Mouse (Mus musculus): ENCODE data around the gene BC030867. TPM values are rescaled to one million over a fixed set of nuclear protein-coding genes. Genes with fewer than 3 reads are reported as not detected.

The BC030867 gene
- polyA plus RNA-seq, 1 experiment from 2014 or later: 17.9 TPM

- WGBS: 46% methylated on average over 5 of the region's 5 CpGs
- H3K27ac ChIP-seq (ENCODE audit: low read depth, low read length): no peak overlapping the region
- no peak for ATAC-seq (ENCODE audit: insufficient read depth, low FRiP score, low TSS enrichment)
- H3K27me3 ChIP-seq (ENCODE audit: control insufficient read depth, insufficient read depth, low read length): no peaks in the 10 kb centered on the region
- H3K4me3 ChIP-seq (ENCODE audit: low read depth, low read length): no peak overlapping the region
- no peak overlapping the region for H3K4me2 ChIP-seq (ENCODE audit: low read depth)
- peaks cover 7% of the 10 kb centered on the region for H3K36me3 ChIP-seq (ENCODE audit: control insufficient read depth, insufficient read depth, low read length)
- H3K4me1 ChIP-seq (ENCODE audit: control insufficient read depth, insufficient read depth, low read length): peaks cover 38% of the 10 kb centered on the region
- DNase-seq (ENCODE audit: low spot score): no peak
- no peaks in the 10 kb centered on the region for H3K9me3 ChIP-seq (ENCODE audit: control insufficient read depth, low read length)
- H3K9ac ChIP-seq (ENCODE audit: low read length): no peak overlapping the region
Observed at GRCm38 (mm10) chr11:102211011-102211410, 37.7 kb upstream of the BC030867 start.

DNA sequence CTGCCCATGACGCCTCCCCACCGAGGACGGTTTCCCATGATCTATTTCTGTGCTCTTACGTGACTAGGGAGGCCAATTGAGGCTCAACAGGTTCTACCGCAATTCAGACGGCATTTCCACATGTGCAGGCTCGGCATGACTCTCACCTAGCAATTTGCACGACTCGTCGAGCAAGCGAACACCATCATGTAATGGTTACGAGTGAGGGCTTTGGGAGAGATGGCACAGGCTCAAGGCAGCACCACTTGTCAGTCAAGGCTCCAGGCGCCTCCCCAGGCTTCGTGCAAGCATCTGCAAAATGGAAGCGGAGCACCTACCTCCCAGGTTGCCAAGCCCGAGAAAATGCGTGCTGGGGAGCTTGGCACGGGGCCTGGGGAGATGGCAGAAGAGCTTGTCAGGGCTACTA, 36.7 kb upstream of the BC030867 start:
- Histone ChIP-seq H3K4me3 (ENCODE audit: low read depth, low read length) (no peak overlapping the region), H3K4me2 (ENCODE audit: low read depth) (no peak overlapping the region), H3K4me1 (ENCODE audit: control insufficient read depth, insufficient read depth, low read length) (peaks cover 38% of the 10 kb centered on the region), H3K27ac (ENCODE audit: low read depth, low read length) (no peak overlapping the region), H3K36me3 (ENCODE audit: control insufficient read depth, insufficient read depth, low read length) (peaks cover 3% of the 10 kb centered on the region; the same call in 1 of the 2 replicates), H3K27me3 (ENCODE audit: control insufficient read depth, insufficient read depth, low read length) (no peaks in the 10 kb centered on the region), H3K9me3 (ENCODE audit: control insufficient read depth, low read length) (no peaks in the 10 kb centered on the region), H3K9ac (ENCODE audit: low read length) (no peak overlapping the region)
- 71% methylated on average over 18 of the region's 18 CpGs for WGBS
- no peak for ATAC-seq (ENCODE audit: insufficient read depth, low FRiP score, low TSS enrichment)
- no peak for DNase-seq (ENCODE audit: low spot score)

DNA sequence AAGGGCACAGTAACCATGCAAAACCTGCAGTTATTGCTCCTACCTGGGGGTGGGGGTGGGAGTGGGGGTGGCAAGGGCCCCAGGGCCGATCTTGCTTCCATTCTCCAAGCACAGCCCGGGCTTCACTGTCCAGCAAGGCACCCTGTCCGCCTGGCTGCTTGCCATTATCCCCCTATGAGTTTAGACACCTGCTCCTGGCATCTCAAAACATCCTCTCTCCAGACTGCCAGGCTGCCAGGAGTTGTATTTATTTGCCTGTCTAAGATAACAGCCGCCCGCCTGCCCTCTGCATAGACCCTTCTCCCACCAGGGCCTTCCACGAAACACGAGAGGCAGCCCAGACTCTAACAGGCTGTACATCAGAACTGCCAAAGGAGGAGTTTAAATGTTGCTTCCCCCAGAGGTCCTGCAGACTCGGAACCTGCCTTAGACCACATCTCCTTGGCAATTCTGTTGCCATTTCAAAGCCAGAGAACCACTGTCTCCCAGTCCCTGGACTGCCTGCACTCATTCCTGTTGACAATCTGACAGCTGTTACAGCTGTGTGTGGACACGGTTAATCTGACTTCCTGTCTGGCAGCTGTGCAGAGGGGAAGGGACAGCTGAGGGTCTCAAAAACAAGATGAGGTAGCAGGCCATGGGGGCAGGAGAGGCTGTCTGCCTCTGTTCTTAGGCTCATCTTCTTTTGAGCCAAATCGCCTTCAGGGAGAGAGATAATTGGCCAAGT, 34.1 kb upstream of the BC030867 start:
- 0 out of 2 replicates have a peak overlapping the region, but pooled peaks have one; percentile 8 for H3K27ac ChIP-seq (ENCODE audit: low read depth, low read length)
- 65% methylated on average over 10 of the region's 10 CpGs for WGBS
- ATAC-seq (ENCODE audit: insufficient read depth, low FRiP score, low TSS enrichment) (no peak), DNase-seq (ENCODE audit: low spot score) (no peak)
- H3K9ac ChIP-seq (ENCODE audit: low read length): no peak overlapping the region
- H3K9me3 ChIP-seq (ENCODE audit: control insufficient read depth, low read length): no peaks in the 10 kb centered on the region
- no peak overlapping the region for H3K4me2 ChIP-seq (ENCODE audit: low read depth)
- no peak overlapping the region for H3K4me3 ChIP-seq (ENCODE audit: low read depth, low read length)
- H3K27me3 ChIP-seq (ENCODE audit: control insufficient read depth, insufficient read depth, low read length): no peaks in the 10 kb centered on the region
- peaks cover 42% of the 10 kb centered on the region for H3K4me1 ChIP-seq (ENCODE audit: control insufficient read depth, insufficient read depth, low read length)
- H3K36me3 ChIP-seq (ENCODE audit: control insufficient read depth, insufficient read depth, low read length): no peaks in the 10 kb centered on the region; the same call in 1 of the 2 replicates

GRCm38 (mm10) chr11:102215511-102215910, 33.2 kb upstream of the BC030867 start:
- H3K4me2 ChIP-seq (ENCODE audit: low read depth): no peak overlapping the region
- H3K36me3 ChIP-seq (ENCODE audit: control insufficient read depth, insufficient read depth, low read length): no peaks in the 10 kb centered on the region; the same call in 1 of the 2 replicates
- ATAC-seq (ENCODE audit: insufficient read depth, low FRiP score, low TSS enrichment): no peak
- no peaks in the 10 kb centered on the region for H3K27me3 ChIP-seq (ENCODE audit: control insufficient read depth, insufficient read depth, low read length)
- no peak overlapping the region for H3K4me3 ChIP-seq (ENCODE audit: low read depth, low read length)
- H3K9me3 ChIP-seq (ENCODE audit: control insufficient read depth, low read length): no peaks in the 10 kb centered on the region
- H3K27ac ChIP-seq (ENCODE audit: low read depth, low read length): no peak overlapping the region
- H3K4me1 ChIP-seq (ENCODE audit: control insufficient read depth, insufficient read depth, low read length): peaks cover 45% of the 10 kb centered on the region
- H3K9ac ChIP-seq (ENCODE audit: low read length): no peak overlapping the region
- WGBS: 82% methylated on average over 11 of the region's 11 CpGs
- DNase-seq (ENCODE audit: low spot score): no peak

- no peak for ATAC-seq (ENCODE audit: insufficient read depth, low FRiP score, low TSS enrichment)
- H3K36me3 ChIP-seq (ENCODE audit: control insufficient read depth, insufficient read depth, low read length): no peaks in the 10 kb centered on the region; the same call in none of the 2 replicates
- H3K9me3 ChIP-seq (ENCODE audit: control insufficient read depth, low read length): no peaks in the 10 kb centered on the region
- H3K9ac ChIP-seq (ENCODE audit: low read length): no peak overlapping the region
- 54% methylated on average over 12 of the region's 12 CpGs for WGBS
- H3K4me2 ChIP-seq (ENCODE audit: low read depth): 0 out of 2 replicates have a peak overlapping the region, but pooled peaks have one; percentile 4
- H3K4me1 ChIP-seq (ENCODE audit: control insufficient read depth, insufficient read depth, low read length): peaks cover 40% of the 10 kb centered on the region
- DNase-seq (ENCODE audit: low spot score): no peak
- no peak overlapping the region; the same call in 1 of the 2 replicates for H3K4me3 ChIP-seq (ENCODE audit: low read depth, low read length)
- no peaks in the 10 kb centered on the region for H3K27me3 ChIP-seq (ENCODE audit: control insufficient read depth, insufficient read depth, low read length)
- no peak overlapping the region for H3K27ac ChIP-seq (ENCODE audit: low read depth, low read length)
Observed at GRCm38 (mm10) chr11:102216056-102216885, 32.4 kb upstream of the BC030867 start.

DNA sequence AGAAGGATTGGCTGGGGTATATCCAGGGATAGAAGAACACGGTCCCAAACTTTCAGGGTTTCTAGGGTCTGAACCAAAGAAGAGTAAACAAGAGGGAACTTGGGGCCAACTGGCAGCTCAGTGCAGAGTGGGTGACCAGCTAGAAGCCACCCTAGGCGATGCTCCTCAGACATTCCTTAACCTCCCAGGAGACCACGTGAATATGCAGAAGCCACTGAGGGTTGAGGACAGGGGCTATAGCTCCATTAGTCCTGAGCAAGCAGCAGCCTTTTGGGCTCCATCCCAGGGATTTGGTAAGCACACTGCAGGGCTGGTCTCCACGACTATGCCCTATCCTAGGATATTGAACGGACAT, 31.8 kb upstream of the BC030867 start:
- no peaks in the 10 kb centered on the region for H3K27me3 ChIP-seq (ENCODE audit: control insufficient read depth, insufficient read depth, low read length)
- WGBS: 64% methylated on average over 5 of the region's 5 CpGs
- DNase-seq (ENCODE audit: low spot score) (no peak), ATAC-seq (ENCODE audit: insufficient read depth, low FRiP score, low TSS enrichment) (no peak)
- H3K27ac ChIP-seq (ENCODE audit: low read depth, low read length): no peak overlapping the region
- no peaks in the 10 kb centered on the region; the same call in none of the 2 replicates for H3K36me3 ChIP-seq (ENCODE audit: control insufficient read depth, insufficient read depth, low read length)
- peaks cover 35% of the 10 kb centered on the region for H3K4me1 ChIP-seq (ENCODE audit: control insufficient read depth, insufficient read depth, low read length)
- H3K4me3 ChIP-seq (ENCODE audit: low read depth, low read length): no peak overlapping the region
- H3K9ac ChIP-seq (ENCODE audit: low read length): no peak overlapping the region
- H3K4me2 ChIP-seq (ENCODE audit: low read depth): no peak overlapping the region
- H3K9me3 ChIP-seq (ENCODE audit: control insufficient read depth, low read length): no peaks in the 10 kb centered on the region

- ATAC-seq (ENCODE audit: insufficient read depth, low FRiP score, low TSS enrichment) (no peak), DNase-seq (ENCODE audit: low spot score) (no peak)
- no peak overlapping the region for H3K4me3 ChIP-seq (ENCODE audit: low read depth, low read length)
- 85% methylated on average over 6 of the region's 6 CpGs for WGBS
- no peaks in the 10 kb centered on the region; the same call in none of the 2 replicates for H3K36me3 ChIP-seq (ENCODE audit: control insufficient read depth, insufficient read depth, low read length)
- peak overlapping the region; percentile 9; the same call in 1 of the 2 replicates for H3K4me2 ChIP-seq (ENCODE audit: low read depth)
- no peak overlapping the region for H3K27ac ChIP-seq (ENCODE audit: low read depth, low read length)
- no peaks in the 10 kb centered on the region for H3K27me3 ChIP-seq (ENCODE audit: control insufficient read depth, insufficient read depth, low read length)
- H3K9me3 ChIP-seq (ENCODE audit: control insufficient read depth, low read length): no peaks in the 10 kb centered on the region
- no peak overlapping the region for H3K9ac ChIP-seq (ENCODE audit: low read length)
- peaks cover 31% of the 10 kb centered on the region for H3K4me1 ChIP-seq (ENCODE audit: control insufficient read depth, insufficient read depth, low read length)
Observed at GRCm38 (mm10) chr11:102217396-102217795, 31.3 kb upstream of the BC030867 start.

- WGBS: 76% methylated on average over 7 of the region's 7 CpGs
- peak overlapping the region; percentile 21 for H3K4me3 ChIP-seq (ENCODE audit: low read depth, low read length)
- H3K36me3 ChIP-seq (ENCODE audit: control insufficient read depth, insufficient read depth, low read length): peaks cover 3% of the 10 kb centered on the region
- ATAC-seq (ENCODE audit: insufficient read depth, low FRiP score, low TSS enrichment) (no peak), DNase-seq (ENCODE audit: low spot score) (no peak)
- H3K9ac ChIP-seq (ENCODE audit: low read length): peak overlapping the region; percentile 37
- H3K9me3 ChIP-seq (ENCODE audit: control insufficient read depth, low read length): no peaks in the 10 kb centered on the region
- H3K4me2 ChIP-seq (ENCODE audit: low read depth): peak overlapping the region; percentile 40
- H3K27me3 ChIP-seq (ENCODE audit: control insufficient read depth, insufficient read depth, low read length): no peaks in the 10 kb centered on the region
- H3K4me1 ChIP-seq (ENCODE audit: control insufficient read depth, insufficient read depth, low read length): peaks cover 31% of the 10 kb centered on the region
- H3K27ac ChIP-seq (ENCODE audit: low read depth, low read length): no peak overlapping the region
Observed at GRCm38 (mm10) chr11:102217876-102218430, 30.7 kb upstream of the BC030867 start.

All from neural tube, embryonic 11.5 days (tissue).